Mouse (Mus musculus) heart, embryonic 11.5 days (tissue): ENCODE data around the gene Pih1d1. TPM values are rescaled to one million over a fixed set of nuclear protein-coding genes. Genes with fewer than 3 reads are reported as not detected.

Experiments
- ATAC-seq: fragments of 200-750 bp; cut with Nextera tagmentation; replicated peaks from 2 replicates; pipeline ENCODE4 v1.8.0; 2017; ENCODE audit warnings: moderate library complexity; ENCODE audit not compliant: insufficient number of reproducible peaks, low FRiP score, low TSS enrichment
- H3K27ac ChIP-seq: fragments of 300-500 bp; sonication (generic); 2 replicates; pipeline ENCODE4 v1.5.1; 2014; ENCODE audit warnings: mild to moderate bottlenecking, low read depth, low read length
- H3K27me3 ChIP-seq: fragments of 300-500 bp; sonication (generic); 2 replicates; pipeline ENCODE4 v1.6.1; 2014; ENCODE audit warnings: mild to moderate bottlenecking, low read length, mixed read lengths; ENCODE audit not compliant: control insufficient read depth, insufficient read depth
- H3K36me3 ChIP-seq: fragments of 300-500 bp; sonication (generic); 2 replicates; pipeline ENCODE4 v1.6.1; 2014; ENCODE audit warnings: mild to moderate bottlenecking, low read length, moderate library complexity, mixed read lengths; ENCODE audit not compliant: control insufficient read depth, insufficient read depth
- H3K4me1 ChIP-seq: fragments of 300-500 bp; sonication (generic); 2 replicates; pipeline ENCODE4 v1.6.1; 2014; ENCODE audit warnings: low read length; ENCODE audit not compliant: control insufficient read depth, insufficient read depth
- H3K4me2 ChIP-seq: fragments of 300-500 bp; sonication (generic); 2 replicates; pipeline ENCODE4 v1.6.1; 2014; ENCODE audit warnings: mild to moderate bottlenecking, moderate library complexity
- H3K4me3 ChIP-seq: fragments of 300-500 bp; sonication (generic); 2 replicates; pipeline ENCODE4 v1.5.1; 2014; ENCODE audit warnings: low read depth, low read length
- H3K9ac ChIP-seq: fragments of 300-500 bp; sonication (generic); 2 replicates; pipeline ENCODE4 v1.6.1; 2014; ENCODE audit warnings: mild to moderate bottlenecking, low read depth, low read length, moderate library complexity
- H3K9me3 ChIP-seq: fragments of 300-500 bp; sonication (generic); replicated peaks from 2 replicates; pipeline ENCODE4 v1.6.1; 2016; ENCODE audit warnings: low read length; ENCODE audit not compliant: control insufficient read depth
- WGBS: fragments of 180-500 bp; shearing (Covaris S2); extraction: QIAGEN DNeasy Blood & Tissue Kit; methylation state at CpG from one replicate; pipeline ENCODE4 v1.1.7; 2014; ENCODE audit not compliant: insufficient replicate concordance; 5-methylcytosine and 5-hydroxymethylcytosine counted together
- polyA plus RNA-seq: library from polyadenylated mRNA; unstranded; fragments of >200 nt; fragmentation: Nextera tagmentation; extraction: Ambion mirVana; gene quantifications from 2 replicates; pipeline ENCODE4 v1.2.1, GENCODE M21; 2014

Gene Pih1d1
- polyA plus RNA-seq, 1 experiment from 2014 or later: 99.6 TPM

- Histone ChIP-seq H3K4me3 (peak within 1 kb of the TSS; percentile 48), H3K27ac (no peak within 1 kb of the TSS), H3K4me2 (peak within 1 kb of the TSS; percentile 74), H3K9ac (no peak within 1 kb of the TSS), H3K36me3 (peaks cover 6% of the 10 kb centered on the region; the same call in 1 of the 2 replicates), H3K27me3 (peaks cover 65% of the 10 kb centered on the region), H3K9me3 (peaks cover 4% of the 10 kb centered on the region), H3K4me1 (0 out of 2 replicates have a peak, but pooled peaks cover 6% of the 10 kb centered on the region)
- WGBS: 3% methylated on average over 37 of the region's 41 CpGs
- ATAC-seq: no peak
These were observed 9.8 kb downstream of the Pih1d1 start, which contains the start of gene Slc17a7 for GRCm38 (mm10) chr7:45163735-45164490. Slc17a7 (plus strand) TSS chr7:45163949.

- H3K4me3 ChIP-seq: no peak overlapping the region
- peaks cover 74% of the 10 kb centered on the region for H3K27me3 ChIP-seq
- H3K9ac ChIP-seq: no peak overlapping the region
These were observed 10.7 kb downstream of the Pih1d1 start for GRCm38 (mm10) chr7:45164833-45165232.

GRCm38 (mm10) chr7:45165701-45166100 is 11.6 kb downstream of the Pih1d1 start:
- H3K4me2 ChIP-seq: no peak overlapping the region
- H3K9ac ChIP-seq: no peak overlapping the region
- H3K36me3 ChIP-seq: no peaks in the 10 kb centered on the region
- H3K4me3 ChIP-seq: no peak overlapping the region
- peaks cover 78% of the 10 kb centered on the region for H3K27me3 ChIP-seq
- H3K4me1 ChIP-seq: 0 out of 2 replicates have a peak, but pooled peaks cover 6% of the 10 kb centered on the region
- no peak overlapping the region for H3K27ac ChIP-seq
- H3K9me3 ChIP-seq: peaks cover 20% of the 10 kb centered on the region
- no peak for ATAC-seq
- WGBS: 44% methylated on average over 11 of the region's 11 CpGs

More at GRCm38 (mm10) chr7:45164833-45165232, 10.7 kb downstream of the Pih1d1 start:
- Histone ChIP-seq H3K4me2 (no peak overlapping the region), H3K36me3 (peaks cover 2% of the 10 kb centered on the region; the same call in 1 of the 2 replicates), H3K4me1 (0 out of 2 replicates have a peak, but pooled peaks cover 6% of the 10 kb centered on the region), H3K27ac (no peak overlapping the region), H3K9me3 (peaks cover 13% of the 10 kb centered on the region)
- no peak for ATAC-seq
- WGBS: 60% methylated on average over 5 of the region's 5 CpGs

GRCm38 (mm10) chr7:45166950-45167401 is 12.9 kb downstream of the Pih1d1 start:
- peaks cover 25% of the 10 kb centered on the region for H3K9me3 ChIP-seq
- 0 out of 2 replicates have a peak, but pooled peaks cover 6% of the 10 kb centered on the region for H3K4me1 ChIP-seq
- H3K27me3 ChIP-seq: peaks cover 78% of the 10 kb centered on the region
- H3K36me3 ChIP-seq: no peaks in the 10 kb centered on the region
- no peak overlapping the region for H3K27ac ChIP-seq
- H3K4me3 ChIP-seq: no peak overlapping the region
- no peak overlapping the region for H3K9ac ChIP-seq
- no peak overlapping the region for H3K4me2 ChIP-seq
- no peak for ATAC-seq
- WGBS: 21% methylated on average over 10 of the region's 10 CpGs

- peaks cover 25% of the 10 kb centered on the region for H3K9me3 ChIP-seq
- no peak overlapping the region for H3K9ac ChIP-seq
- H3K4me2 ChIP-seq: no peak overlapping the region
- no peak overlapping the region for H3K4me3 ChIP-seq
- H3K36me3 ChIP-seq: no peaks in the 10 kb centered on the region
- WGBS: 2% methylated on average over 19 of the region's 19 CpGs
- no peak overlapping the region for H3K27ac ChIP-seq
- peaks cover 79% of the 10 kb centered on the region for H3K27me3 ChIP-seq
- 0 out of 2 replicates have a peak, but pooled peaks cover 6% of the 10 kb centered on the region for H3K4me1 ChIP-seq
- ATAC-seq: no peak
These were observed 13.8 kb downstream of the Pih1d1 start for GRCm38 (mm10) chr7:45167761-45168445.

GRCm38 (mm10) chr7:45168656-45169055 is 14.6 kb downstream of the Pih1d1 start:
- Histone ChIP-seq H3K9ac (no peak overlapping the region), H3K4me3 (no peak overlapping the region), H3K36me3 (no peaks in the 10 kb centered on the region), H3K27me3 (peaks cover 72% of the 10 kb centered on the region), H3K27ac (no peak overlapping the region), H3K4me1 (0 out of 2 replicates have a peak, but pooled peaks cover 6% of the 10 kb centered on the region), H3K9me3 (peaks cover 25% of the 10 kb centered on the region), H3K4me2 (no peak overlapping the region)
- 5% methylated on average over 24 of the region's 24 CpGs for WGBS
- ATAC-seq: no peak

- 91% methylated on average over 3 of the region's 3 CpGs for WGBS
- Histone ChIP-seq H3K9me3 (peaks cover 25% of the 10 kb centered on the region), H3K4me2 (no peak overlapping the region), H3K4me3 (no peak overlapping the region), H3K36me3 (no peaks in the 10 kb centered on the region), H3K27me3 (peaks cover 71% of the 10 kb centered on the region), H3K9ac (no peak overlapping the region), H3K4me1 (0 out of 2 replicates have a peak, but pooled peaks cover 6% of the 10 kb centered on the region), H3K27ac (no peak overlapping the region)
- no peak for ATAC-seq
These were observed 15.4 kb downstream of the Pih1d1 start for GRCm38 (mm10) chr7:45169495-45169894.

GRCm38 (mm10) chr7:45172974-45173373 is 18.9 kb downstream of the Pih1d1 start:
- Histone ChIP-seq H3K4me1 (peaks cover 10% of the 10 kb centered on the region; the same call in 1 of the 2 replicates), H3K36me3 (no peaks in the 10 kb centered on the region), H3K4me3 (no peak overlapping the region), H3K4me2 (no peak overlapping the region), H3K9me3 (peaks cover 25% of the 10 kb centered on the region), H3K27ac (no peak overlapping the region), H3K9ac (no peak overlapping the region), H3K27me3 (peaks cover 71% of the 10 kb centered on the region)
- no peak for ATAC-seq
- 52% methylated on average over 7 of the region's 7 CpGs for WGBS
